Mouse (Mus musculus): ENCODE data around the gene Hdac7. TPM values are rescaled to one million over a fixed set of nuclear protein-coding genes. Genes with fewer than 3 reads are reported as not detected.

The Hdac7 gene
- polyA plus RNA-seq, 1 experiment from 2014 or later, result 34.1 TPM

DNA sequence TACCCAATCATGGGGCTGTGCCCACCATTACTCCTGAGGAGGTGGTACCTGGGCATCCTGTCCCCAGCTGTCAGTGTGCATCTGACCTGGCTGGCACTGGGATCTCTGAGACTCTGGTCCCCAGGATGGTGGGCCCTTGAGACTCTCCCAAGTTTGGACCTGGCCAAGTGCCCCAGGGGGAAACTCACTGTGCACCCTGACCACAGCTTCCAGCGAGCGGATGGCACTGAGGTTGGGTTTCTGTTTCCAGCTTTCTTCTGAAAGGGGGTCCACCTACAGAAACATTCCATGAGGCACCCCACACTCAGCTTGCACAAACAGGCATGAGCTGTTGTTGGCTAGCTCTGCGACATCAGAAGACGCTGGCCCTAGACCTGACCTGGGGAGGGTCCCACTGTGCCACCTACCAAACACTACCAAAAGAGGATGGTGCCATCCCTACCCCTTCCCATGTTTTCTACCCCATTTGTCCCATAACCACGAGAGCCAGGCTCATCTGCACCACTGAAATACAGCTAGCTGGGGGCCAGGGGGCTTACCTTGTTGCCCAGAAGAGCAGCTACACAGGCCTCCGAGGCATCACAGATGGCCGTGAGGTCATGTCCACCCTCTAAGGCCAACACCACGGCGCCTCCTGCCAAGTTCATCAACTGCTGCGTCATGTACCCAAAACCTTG is 48.6 kb downstream of the Hdac7 start:
- H3K36me3 ChIP-seq (ENCODE audit: control insufficient read depth, insufficient read depth, low read length), result peaks cover 81% of the 10 kb centered on the region
- no peak overlapping the region for H3K4me3 ChIP-seq (ENCODE audit: low read length)

DNA sequence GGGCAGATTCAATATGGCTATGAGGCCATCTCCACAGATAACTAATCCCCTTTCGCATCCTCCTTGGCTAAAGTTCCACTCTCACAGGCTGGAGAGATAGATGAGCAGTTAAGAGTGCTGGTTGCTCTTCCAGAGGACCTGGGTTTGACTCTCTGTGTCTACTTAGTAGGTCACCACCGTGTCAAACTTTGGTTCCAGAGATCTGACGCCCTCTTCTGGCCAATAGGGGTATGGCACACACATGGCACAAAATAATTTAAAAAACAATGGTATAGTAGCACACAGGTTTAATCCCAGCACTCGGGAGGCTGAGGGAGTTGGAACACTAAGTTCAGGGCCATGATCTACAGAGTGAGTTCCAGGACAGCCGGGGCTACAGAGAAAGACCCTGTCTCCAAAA is 50.0 kb downstream of the Hdac7 start:
- Histone ChIP-seq H3K36me3 (ENCODE audit: control insufficient read depth, insufficient read depth, low read length) (peaks cover 69% of the 10 kb centered on the region), H3K27ac (ENCODE audit: low read depth, low read length) (no peak overlapping the region), H3K4me1 (ENCODE audit: control insufficient read depth, insufficient read depth, low read length) (no peaks in the 10 kb centered on the region), H3K27me3 (ENCODE audit: control insufficient read depth, insufficient read depth, low read length) (no peaks in the 10 kb centered on the region), H3K9me3 (ENCODE audit: control insufficient read depth, low read length) (no peaks in the 10 kb centered on the region), H3K4me3 (ENCODE audit: low read length) (no peak overlapping the region), H3K4me2 (replicated peaks; ENCODE audit: low read depth, low read length) (no peak overlapping the region), H3K9ac (ENCODE audit: low read depth, low read length) (no peak overlapping the region)
- ATAC-seq (ENCODE audit: low FRiP score, low TSS enrichment), result no peak
- WGBS, result 79% methylated on average over 5 of the region's 5 CpGs

More for the DNA sequence above, 48.6 kb downstream of the Hdac7 start:
- Histone ChIP-seq H3K4me2 (replicated peaks; ENCODE audit: low read depth, low read length) (no peak overlapping the region), H3K27ac (ENCODE audit: low read depth, low read length) (no peak overlapping the region), H3K4me1 (ENCODE audit: control insufficient read depth, insufficient read depth, low read length) (no peaks in the 10 kb centered on the region), H3K27me3 (ENCODE audit: control insufficient read depth, insufficient read depth, low read length) (no peaks in the 10 kb centered on the region), H3K9ac (ENCODE audit: low read depth, low read length) (no peak overlapping the region), H3K9me3 (ENCODE audit: control insufficient read depth, low read length) (no peaks in the 10 kb centered on the region)
- 95% methylated on average over 10 of the region's 10 CpGs for WGBS
- ATAC-seq (ENCODE audit: low FRiP score, low TSS enrichment), result no peak

DNA sequence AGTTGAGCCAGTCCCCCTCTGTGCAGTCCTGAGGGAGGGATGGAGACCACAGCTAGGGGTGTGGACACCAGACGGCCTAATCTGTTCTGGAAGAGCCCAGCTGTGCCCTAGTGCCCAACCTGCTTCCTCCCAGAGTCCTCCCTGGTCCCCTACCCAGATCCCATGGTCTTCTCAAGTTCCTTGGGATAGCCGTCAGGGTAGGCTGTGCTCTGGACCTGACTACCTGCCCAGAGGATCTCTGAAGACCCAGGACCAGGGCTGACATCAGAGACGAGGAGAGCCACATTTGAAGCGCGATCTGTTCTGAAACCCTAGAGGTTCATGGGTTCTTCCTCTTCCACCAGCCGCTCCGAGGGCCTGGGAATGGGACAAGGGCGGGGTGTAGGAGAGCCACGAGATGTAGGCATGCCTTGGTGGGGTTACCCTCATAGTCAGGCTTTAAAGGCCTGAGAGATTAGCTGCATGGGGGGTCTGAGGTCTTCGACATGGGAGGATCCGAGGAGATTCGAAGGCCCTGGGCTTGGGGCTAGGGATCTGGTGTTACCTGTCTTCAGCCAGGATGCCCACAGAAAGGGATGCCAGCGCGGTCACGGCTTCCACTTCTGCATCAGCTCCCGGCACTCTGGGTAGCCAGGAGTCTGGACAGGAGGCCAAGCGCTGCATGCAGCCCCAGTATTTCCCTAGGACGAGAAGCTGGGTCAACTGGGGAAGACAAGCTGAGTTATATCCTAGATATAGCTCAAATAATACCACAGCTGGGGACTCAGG is 50.7 kb downstream of the Hdac7 start:
- Histone ChIP-seq H3K27ac (ENCODE audit: low read depth, low read length) (no peak overlapping the region), H3K36me3 (ENCODE audit: control insufficient read depth, insufficient read depth, low read length) (peaks cover 64% of the 10 kb centered on the region), H3K4me3 (ENCODE audit: low read length) (no peak overlapping the region), H3K9ac (ENCODE audit: low read depth, low read length) (no peak overlapping the region), H3K4me2 (replicated peaks; ENCODE audit: low read depth, low read length) (no peak overlapping the region), H3K9me3 (ENCODE audit: control insufficient read depth, low read length) (no peaks in the 10 kb centered on the region), H3K27me3 (ENCODE audit: control insufficient read depth, insufficient read depth, low read length) (no peaks in the 10 kb centered on the region), H3K4me1 (ENCODE audit: control insufficient read depth, insufficient read depth, low read length) (no peaks in the 10 kb centered on the region)
- 91% methylated on average over 18 of the region's 18 CpGs for WGBS
- no peak for ATAC-seq (ENCODE audit: low FRiP score, low TSS enrichment)

DNA sequence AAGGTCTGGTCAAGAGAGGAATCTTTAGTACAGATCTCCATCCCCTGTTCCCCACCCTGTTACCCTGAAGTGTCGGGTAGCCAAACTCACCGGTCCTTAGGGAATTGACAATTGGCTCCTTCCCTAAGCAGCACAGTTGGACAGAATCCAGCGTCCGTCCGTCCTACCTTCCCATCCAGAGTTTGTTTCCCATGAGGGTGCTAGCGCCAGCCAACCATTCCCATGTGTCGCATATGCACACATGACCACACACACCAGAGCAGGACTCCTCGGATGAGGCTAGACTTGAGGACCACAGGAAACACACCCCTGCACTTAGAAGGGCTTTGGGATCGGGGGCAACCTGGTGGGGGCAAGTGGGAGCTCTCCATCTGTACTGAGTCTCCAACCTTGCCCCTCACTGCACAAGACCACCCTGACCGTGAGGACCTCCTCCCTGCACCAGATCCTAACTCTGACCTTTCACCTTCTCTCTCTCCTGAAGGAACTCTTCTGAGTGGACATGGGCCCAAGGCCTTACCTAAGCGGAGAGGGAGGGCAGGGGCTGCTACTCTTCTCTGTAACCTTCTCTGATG is 53.1 kb downstream of the Hdac7 start:
- H3K27me3 ChIP-seq (ENCODE audit: control insufficient read depth, insufficient read depth, low read length), result no peaks in the 10 kb centered on the region
- no peak overlapping the region for H3K4me3 ChIP-seq (ENCODE audit: low read length)
- H3K36me3 ChIP-seq (ENCODE audit: control insufficient read depth, insufficient read depth, low read length), result peaks cover 42% of the 10 kb centered on the region
- WGBS, result 87% methylated on average over 11 of the region's 11 CpGs
- no peak overlapping the region for H3K9ac ChIP-seq (ENCODE audit: low read depth, low read length)
- H3K9me3 ChIP-seq (ENCODE audit: control insufficient read depth, low read length), result no peaks in the 10 kb centered on the region
- H3K4me1 ChIP-seq (ENCODE audit: control insufficient read depth, insufficient read depth, low read length), result peaks cover 4% of the 10 kb centered on the region; the same call in 1 of the 2 replicates
- ATAC-seq (ENCODE audit: low FRiP score, low TSS enrichment), result no peak
- H3K27ac ChIP-seq (ENCODE audit: low read depth, low read length), result no peak overlapping the region
- no peak overlapping the region for H3K4me2 ChIP-seq (replicated peaks; ENCODE audit: low read depth, low read length)

DNA sequence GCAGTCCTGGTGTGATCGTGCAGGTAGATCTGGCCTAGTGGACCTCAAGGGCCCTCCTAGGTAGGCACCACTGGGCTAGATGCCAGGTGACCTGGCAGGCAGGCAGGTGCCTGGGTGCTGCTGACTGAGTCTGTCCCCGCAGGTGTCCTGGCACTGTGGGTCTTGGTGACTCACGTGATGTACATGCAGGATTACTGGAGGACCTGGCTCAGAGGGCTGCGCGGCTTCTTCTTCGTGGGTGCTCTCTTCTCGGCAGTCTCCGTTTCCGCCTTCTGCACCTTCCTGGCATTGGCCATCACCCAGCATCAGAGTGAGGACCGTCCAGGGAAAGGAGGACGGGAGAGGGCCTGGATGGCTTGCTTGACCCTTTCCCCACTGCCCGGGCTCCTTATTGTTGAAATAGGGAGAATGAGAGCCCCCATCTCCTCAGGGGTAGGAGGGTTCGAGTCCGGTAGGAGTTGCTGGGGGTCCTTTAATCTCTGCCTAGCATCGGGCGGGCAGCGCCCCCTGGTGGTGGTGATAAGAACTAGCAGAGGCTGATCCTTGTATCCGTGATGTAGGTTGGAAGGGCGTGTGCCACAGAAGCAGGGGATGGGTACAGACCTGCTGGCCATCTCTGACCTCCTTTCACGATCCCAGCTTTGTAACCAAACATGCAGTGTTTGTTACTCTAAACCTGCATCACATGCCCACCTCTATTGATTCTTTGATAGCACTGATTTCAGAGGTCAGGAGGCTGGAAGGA is 54.4 kb downstream of the Hdac7 start:
- H3K4me3 ChIP-seq (ENCODE audit: low read length), result no peak overlapping the region
- 57% methylated on average over 20 of the region's 20 CpGs for WGBS
- peaks cover 36% of the 10 kb centered on the region for H3K36me3 ChIP-seq (ENCODE audit: control insufficient read depth, insufficient read depth, low read length)
- H3K27me3 ChIP-seq (ENCODE audit: control insufficient read depth, insufficient read depth, low read length), result no peaks in the 10 kb centered on the region
- no peaks in the 10 kb centered on the region for H3K9me3 ChIP-seq (ENCODE audit: control insufficient read depth, low read length)
- H3K4me2 ChIP-seq (replicated peaks; ENCODE audit: low read depth, low read length), result no peak overlapping the region
- H3K27ac ChIP-seq (ENCODE audit: low read depth, low read length), result no peak overlapping the region
- H3K9ac ChIP-seq (ENCODE audit: low read depth, low read length), result no peak overlapping the region
- no peak for ATAC-seq (ENCODE audit: low FRiP score, low TSS enrichment)
- peaks cover 4% of the 10 kb centered on the region; the same call in 1 of the 2 replicates for H3K4me1 ChIP-seq (ENCODE audit: control insufficient read depth, insufficient read depth, low read length)

DNA sequence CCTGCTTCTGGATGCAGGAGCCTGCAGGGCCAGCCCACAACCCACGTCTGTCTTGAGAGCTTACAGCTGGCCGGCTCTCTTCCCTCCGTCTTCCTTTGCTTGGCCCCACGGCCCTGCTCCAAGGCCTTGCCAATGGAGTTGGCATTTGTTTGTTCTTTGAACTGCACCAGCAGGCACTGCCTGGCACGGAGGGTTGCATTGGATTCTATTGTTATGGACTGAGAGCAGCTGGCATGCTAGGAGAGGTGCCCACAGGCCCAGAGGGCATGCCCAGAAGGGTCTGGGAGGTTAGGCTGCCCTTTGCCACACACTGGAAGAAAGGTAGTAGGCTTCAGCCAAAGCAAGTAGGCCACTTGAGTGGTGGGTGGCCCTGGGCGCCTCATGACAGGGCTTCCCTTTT is 55.5 kb downstream of the Hdac7 start:
- H3K9me3 ChIP-seq (ENCODE audit: control insufficient read depth, low read length), result no peaks in the 10 kb centered on the region
- H3K27ac ChIP-seq (ENCODE audit: low read depth, low read length), result no peak overlapping the region
- H3K36me3 ChIP-seq (ENCODE audit: control insufficient read depth, insufficient read depth, low read length), result peaks cover 27% of the 10 kb centered on the region
- no peak for ATAC-seq (ENCODE audit: low FRiP score, low TSS enrichment)
- no peak overlapping the region for H3K9ac ChIP-seq (ENCODE audit: low read depth, low read length)
- no peaks in the 10 kb centered on the region; the same call in 1 of the 2 replicates for H3K27me3 ChIP-seq (ENCODE audit: control insufficient read depth, insufficient read depth, low read length)
- 58% methylated on average over 6 of the region's 6 CpGs for WGBS
- H3K4me3 ChIP-seq (ENCODE audit: low read length), result no peak overlapping the region
- H3K4me2 ChIP-seq (replicated peaks; ENCODE audit: low read depth, low read length), result no peak overlapping the region
- peaks cover 6% of the 10 kb centered on the region; the same call in 1 of the 2 replicates for H3K4me1 ChIP-seq (ENCODE audit: control insufficient read depth, insufficient read depth, low read length)

DNA sequence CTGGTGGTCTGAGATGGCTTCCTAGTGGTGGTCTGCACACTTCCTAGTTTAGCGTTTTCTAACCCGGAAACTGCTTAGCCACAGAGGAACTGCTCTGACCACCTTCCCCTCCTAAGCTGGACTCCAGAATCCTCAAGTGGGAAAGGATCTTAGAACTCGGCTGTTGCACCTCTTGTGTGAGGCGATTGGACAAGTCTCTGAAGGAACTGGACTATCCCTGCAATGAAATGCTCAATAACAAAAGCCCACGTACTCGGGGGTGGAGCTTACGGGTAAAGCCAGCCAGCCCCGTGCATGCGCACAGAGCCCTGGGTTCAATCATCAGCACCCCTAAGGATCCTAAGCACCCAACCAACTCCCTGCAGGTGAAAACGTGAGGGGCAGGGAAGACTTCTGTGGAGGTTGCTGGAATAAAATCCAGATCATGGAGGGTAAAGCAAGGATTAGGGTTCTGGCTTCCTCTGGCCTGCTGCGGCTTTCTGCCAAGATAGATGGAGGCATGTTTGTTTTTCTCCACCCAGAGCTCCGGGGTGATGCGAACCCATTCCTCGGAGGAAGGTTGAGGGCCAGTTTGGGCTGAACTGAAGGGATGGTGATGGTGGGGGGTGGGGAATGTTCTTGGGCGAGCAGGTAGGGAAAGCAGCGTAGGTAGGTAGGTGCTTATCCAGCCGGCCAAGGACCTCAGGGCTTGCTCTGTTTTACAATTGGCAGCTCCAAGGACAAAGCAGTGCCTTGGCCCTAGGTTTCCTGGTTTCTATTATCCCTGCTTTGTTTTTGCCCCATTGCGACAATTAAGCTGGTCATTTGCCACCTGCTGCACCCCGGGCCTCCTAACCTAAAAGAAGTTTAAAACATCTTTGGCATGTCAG is 56.3 kb downstream of the Hdac7 start:
- Histone ChIP-seq H3K9me3 (ENCODE audit: control insufficient read depth, low read length) (no peaks in the 10 kb centered on the region), H3K36me3 (ENCODE audit: control insufficient read depth, insufficient read depth, low read length) (peaks cover 19% of the 10 kb centered on the region; the same call in 1 of the 2 replicates), H3K27ac (ENCODE audit: low read depth, low read length) (no peak overlapping the region), H3K27me3 (ENCODE audit: control insufficient read depth, insufficient read depth, low read length) (no peaks in the 10 kb centered on the region; the same call in 1 of the 2 replicates), H3K9ac (ENCODE audit: low read depth, low read length) (no peak overlapping the region), H3K4me2 (replicated peaks; ENCODE audit: low read depth, low read length) (no peak overlapping the region), H3K4me3 (ENCODE audit: low read length) (no peak overlapping the region), H3K4me1 (ENCODE audit: control insufficient read depth, insufficient read depth, low read length) (peaks cover 6% of the 10 kb centered on the region; the same call in 1 of the 2 replicates)
- no peak for ATAC-seq (ENCODE audit: low FRiP score, low TSS enrichment)
- WGBS, result 68% methylated on average over 19 of the region's 19 CpGs

DNA sequence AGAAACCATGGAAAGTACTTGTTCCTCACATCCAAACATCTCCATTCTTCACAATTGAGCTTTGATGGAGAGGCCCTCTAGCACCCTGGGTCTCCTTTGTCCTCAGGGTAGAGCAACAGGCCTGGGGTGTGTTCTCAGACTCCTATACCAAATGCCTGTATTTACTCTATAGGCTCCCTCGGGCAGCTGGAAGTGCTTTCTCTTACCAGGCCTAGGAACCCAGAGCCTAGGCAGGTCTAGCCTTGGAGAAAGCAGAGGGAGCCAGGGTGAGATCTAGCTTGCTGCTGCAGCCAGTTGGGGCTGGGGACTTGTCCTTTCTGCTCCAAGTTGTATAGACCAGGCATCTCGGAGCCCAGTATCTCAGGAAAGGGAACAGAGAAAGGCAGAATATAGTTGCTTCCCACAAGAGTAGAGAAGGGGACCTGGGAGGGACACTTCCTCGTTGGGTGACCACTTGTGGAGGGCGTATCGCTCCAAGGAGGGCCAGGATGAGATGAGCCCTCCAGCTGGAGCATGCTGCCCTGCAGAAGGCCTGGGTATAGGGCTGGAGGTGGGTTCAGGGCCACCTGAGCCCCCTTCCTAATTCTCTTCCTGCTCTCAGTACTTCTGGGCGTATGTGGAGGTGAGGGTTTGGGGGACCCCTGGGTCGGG is 57.0 kb downstream of the Hdac7 start:
- Histone ChIP-seq H3K4me3 (ENCODE audit: low read length) (no peak overlapping the region), H3K9me3 (ENCODE audit: control insufficient read depth, low read length) (no peaks in the 10 kb centered on the region), H3K27ac (ENCODE audit: low read depth, low read length) (no peak overlapping the region), H3K9ac (ENCODE audit: low read depth, low read length) (no peak overlapping the region), H3K4me2 (replicated peaks; ENCODE audit: low read depth, low read length) (no peak overlapping the region), H3K27me3 (ENCODE audit: control insufficient read depth, insufficient read depth, low read length) (no peaks in the 10 kb centered on the region; the same call in 1 of the 2 replicates), H3K4me1 (ENCODE audit: control insufficient read depth, insufficient read depth, low read length) (peaks cover 11% of the 10 kb centered on the region; the same call in 1 of the 2 replicates), H3K36me3 (ENCODE audit: control insufficient read depth, insufficient read depth, low read length) (peaks cover 13% of the 10 kb centered on the region; the same call in 1 of the 2 replicates)
- ATAC-seq (ENCODE audit: low FRiP score, low TSS enrichment), result no peak
- WGBS, result 85% methylated on average over 7 of the region's 7 CpGs

Data from kidney, embryonic 14.5 days (tissue).